Mouse (Mus musculus): ENCODE measurements around the gene Cox8b.

- TF ChIP-seq CTCF (conservative IDR thresholded peaks at IDR 0.05 in 1 of 2, IDR thresholded peaks at IDR 0.05 in 1 of 2; ENCODE audit: low read depth in 2 of 2, low read length in 2 of 2): no peak
- no peak for TF ChIP-seq MEF2A (IDR thresholded peaks at IDR 0.05; ENCODE audit: borderline replicate concordance, low read depth, low read length)
- no peak for TF ChIP-seq EP300 (IDR thresholded peaks at IDR 0.05; ENCODE audit: low read length)
- TF ChIP-seq CHD2 (IDR thresholded peaks at IDR 0.05; ENCODE audit: low read length): no peak
- no peak for TF ChIP-seq USF1 (IDR thresholded peaks at IDR 0.05; ENCODE audit: low read depth, low read length)
- TF ChIP-seq CHD1 (IDR thresholded peaks at IDR 0.05; ENCODE audit: low read depth, low read length): no peak
- TF ChIP-seq POLR2A (IDR thresholded peaks at IDR 0.05; ENCODE audit: low read depth, low read length): no peak
- TF ChIP-seq TCF12 (IDR thresholded peaks at IDR 0.05; ENCODE audit: low read depth, low read length): no peak
- TF ChIP-seq JUND (conservative IDR thresholded peaks at IDR 0.05; ENCODE audit: low read depth, low read length): no peak
- TF ChIP-seq RCOR1 (conservative IDR thresholded peaks at IDR 0.05; ENCODE audit: low read depth, low read length): no peak
- no peak for TF ChIP-seq GABPA (IDR thresholded peaks at IDR 0.05; ENCODE audit: insufficient replicate concordance, low read depth, low read length)
- TF ChIP-seq E2F4 (IDR thresholded peaks at IDR 0.05; ENCODE audit: insufficient replicate concordance, low read depth, low read length): no peak
- no peak for TF ChIP-seq USF2 (conservative IDR thresholded peaks at IDR 0.05; ENCODE audit: low read depth, low read length)
Observed at GRCm38 (mm10) chr7:140945247-140945646, 45.0 kb upstream of the Cox8b start.

All from CH12.LX (cell line).